Mouse (Mus musculus) lung, embryonic 14.5 days (tissue): ENCODE results near the gene Brdt. TPM values are rescaled to one million over a fixed set of nuclear protein-coding genes. Genes with fewer than 3 reads are reported as not detected.
A peak's percentile ranks its signal among the peaks of the same experiment; 100 is the strongest.

Experiments
- ATAC-seq: fragments of 200-750 bp; cut with Nextera tagmentation; 2 replicates; pipeline ENCODE4 v1.8.0; 2017; ENCODE audit warnings: mild to moderate bottlenecking, moderate TSS enrichment, moderate library complexity; ENCODE audit not compliant: insufficient read depth
- DNase-seq: peaks from one replicate; pipeline ENCODE4 v3.0.0-alpha.2; 2015
- H3K27ac ChIP-seq: fragments of 300-500 bp; sonication (generic); 2 replicates; pipeline ENCODE4 v1.5.1; 2014; ENCODE audit warnings: low read depth, mild to moderate bottlenecking, moderate library complexity
- H3K27me3 ChIP-seq: fragments of 300-500 bp; sonication (generic); 2 replicates; pipeline ENCODE4 v1.6.1; 2014; ENCODE audit warnings: low read length, control low read depth; ENCODE audit not compliant: insufficient read depth
- H3K36me3 ChIP-seq: fragments of 300-500 bp; sonication (generic); 2 replicates; pipeline ENCODE4 v1.6.1; 2014; ENCODE audit warnings: control low read depth; ENCODE audit not compliant: insufficient read depth
- H3K4me1 ChIP-seq: fragments of 300-500 bp; sonication (generic); 2 replicates; pipeline ENCODE4 v1.6.1; 2014; ENCODE audit warnings: antibody characterized with exemption, control low read depth; ENCODE audit not compliant: insufficient read depth
- H3K4me2 ChIP-seq: fragments of 300-500 bp; sonication (generic); 2 replicates; pipeline ENCODE4 v1.6.1; 2014; ENCODE audit warnings: mild to moderate bottlenecking
- H3K4me3 ChIP-seq: fragments of 300-500 bp; sonication (generic); 2 replicates; pipeline ENCODE4 v1.5.1; 2014; ENCODE audit warnings: low read depth, low read length
- H3K9ac ChIP-seq: fragments of 300-500 bp; sonication (generic); 2 replicates; pipeline ENCODE4 v1.6.1; 2014
- H3K9me3 ChIP-seq: fragments of 300-500 bp; sonication (generic); 2 replicates; pipeline ENCODE4 v1.6.1; 2016; ENCODE audit warnings: low read depth, low read length, control low read depth
- CTCF ChIP-seq: IDR thresholded peaks from 2 replicates; pipeline ENCODE4 v1.5.1; 2016; ENCODE audit warnings: antibody characterized with exemption, low read depth
- WGBS: fragments of 180-500 bp; shearing (Covaris S2); extraction: QIAGEN DNeasy Blood & Tissue Kit; methylation state at CpG from one replicate; pipeline ENCODE4 v1.1.7; 2014; 5-methylcytosine and 5-hydroxymethylcytosine counted together
- polyA plus RNA-seq: library from polyadenylated mRNA; unstranded; fragments of >200 nt; fragmentation: Nextera tagmentation; extraction: Ambion mirVana; gene quantifications from 2 replicates; pipeline ENCODE4 v1.2.1, GENCODE M21; 2014

The Brdt gene
- polyA plus RNA-seq, 1 experiment from 2014 or later = 1.4 TPM

DNA sequence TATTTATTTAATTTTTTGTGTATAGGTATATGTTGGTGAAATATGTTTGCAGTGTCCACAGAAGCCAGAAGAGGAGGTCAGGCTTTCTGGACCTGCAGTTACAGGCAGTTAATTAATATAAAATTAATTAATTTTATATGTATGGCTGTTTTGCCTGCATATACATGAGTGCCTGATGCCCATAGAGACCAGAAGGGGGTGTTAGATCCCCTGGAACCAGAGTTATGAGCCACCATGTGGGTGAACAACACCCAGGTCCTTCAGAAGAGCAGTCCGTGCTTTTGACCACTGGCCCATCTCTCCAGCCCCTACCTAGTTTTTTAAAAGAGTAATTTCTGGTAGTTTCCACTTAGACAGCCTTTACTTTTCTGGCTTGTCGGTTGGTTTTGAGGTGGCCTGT lies 81.3 kb downstream of the Brdt start:
- Histone ChIP-seq H3K9ac (no peak overlapping the region), H3K27ac (no peak overlapping the region), H3K27me3 (no peaks in the 10 kb centered on the region), H3K4me1 (no peaks in the 10 kb centered on the region), H3K36me3 (no peaks in the 10 kb centered on the region), H3K4me2 (no peak overlapping the region), H3K4me3 (no peak overlapping the region), H3K9me3 (no peaks in the 10 kb centered on the region)
- no peak for TF ChIP-seq CTCF
- ATAC-seq (no peak), DNase-seq (no peak)
- 78% methylated on average over 2 of the region's 2 CpGs for WGBS

DNA sequence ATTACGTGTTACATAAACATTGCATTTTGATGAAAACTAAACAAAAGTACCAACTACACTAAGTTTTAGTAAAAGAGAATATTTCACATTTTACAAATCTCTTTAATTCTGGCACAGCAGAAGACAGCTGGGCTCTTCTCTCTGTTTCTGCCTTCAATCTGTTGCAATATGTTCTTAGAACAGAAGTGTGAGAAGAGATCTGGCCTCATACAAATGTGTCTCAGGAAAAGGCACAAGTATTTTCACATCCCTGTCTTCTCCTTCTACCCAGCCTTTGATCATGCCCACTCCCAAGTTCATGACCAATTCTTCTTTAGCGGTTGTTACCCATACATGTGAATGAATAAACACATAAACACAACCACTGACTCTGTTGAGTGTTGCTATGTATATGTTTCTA lies 84.1 kb downstream of the Brdt start:
- no peak overlapping the region for H3K9ac ChIP-seq
- H3K4me3 ChIP-seq = no peak overlapping the region
- no peaks in the 10 kb centered on the region for H3K27me3 ChIP-seq
- no peaks in the 10 kb centered on the region for H3K4me1 ChIP-seq
- no peak for DNase-seq
- 59% methylated on average over 2 of the region's 2 CpGs for whole genome bisulfite sequencing
- no peak for ATAC-seq
- no peaks in the 10 kb centered on the region for H3K9me3 ChIP-seq
- TF ChIP-seq CTCF = no peak
- H3K27ac ChIP-seq = no peak overlapping the region
- H3K36me3 ChIP-seq = no peaks in the 10 kb centered on the region
- H3K4me2 ChIP-seq = no peak overlapping the region

DNA sequence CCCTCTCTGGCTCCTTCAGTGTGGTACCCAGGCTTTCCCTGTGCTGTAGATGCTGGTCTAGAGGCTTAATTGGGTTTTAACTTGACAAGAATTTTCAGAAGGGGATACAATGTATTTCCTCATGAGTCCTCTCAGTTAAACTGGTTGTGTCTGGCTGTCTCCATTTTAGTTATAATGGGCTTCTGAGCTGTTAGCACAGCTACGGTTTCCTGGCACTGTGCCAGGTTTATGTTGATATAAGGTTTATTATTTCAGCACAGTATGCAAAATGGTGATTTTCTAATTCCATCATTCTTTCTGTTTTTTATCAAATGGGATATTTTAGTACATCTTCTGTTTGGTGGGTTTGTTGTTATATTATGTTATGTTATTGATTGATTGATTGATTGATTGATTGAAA lies 90.7 kb downstream of the Brdt start:
- 2% methylated on average over 1 of the region's 1 CpGs for WGBS
- Histone ChIP-seq H3K4me3 (no peak overlapping the region), H3K27me3 (no peaks in the 10 kb centered on the region), H3K27ac (no peak overlapping the region), H3K4me2 (no peak overlapping the region), H3K4me1 (no peaks in the 10 kb centered on the region), H3K36me3 (no peaks in the 10 kb centered on the region), H3K9me3 (no peaks in the 10 kb centered on the region), H3K9ac (no peak overlapping the region)
- ATAC-seq = no peak
- peak; percentile 82 for DNase-seq
- no peak for TF ChIP-seq CTCF

DNA sequence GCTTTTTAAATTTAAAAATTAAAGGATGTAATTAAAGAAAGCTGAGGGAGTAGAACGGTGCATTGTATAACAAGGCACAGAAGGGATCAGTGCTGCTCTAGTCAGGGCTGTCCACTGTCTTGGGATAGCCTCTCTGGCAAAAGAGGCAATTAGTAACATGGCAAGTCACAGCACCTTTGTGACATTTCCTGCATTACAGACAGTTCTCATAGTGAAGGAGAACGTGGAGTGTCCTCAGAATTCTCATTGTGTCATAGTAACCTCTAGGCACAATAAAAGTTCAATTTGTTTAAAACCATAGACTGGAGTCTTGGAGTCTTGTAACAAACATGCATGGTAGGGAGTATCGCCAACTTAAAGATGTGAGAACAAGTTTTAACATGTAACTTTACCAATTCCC lies 100.3 kb downstream of the Brdt start, which contains the start of gene Lpcat2b:
Lpcat2b (plus strand) TSS at position 301 of the 400 bp plus-strand sequence.
- Histone ChIP-seq H3K9ac (no peak within 1 kb of the TSS), H3K27me3 (no peaks in the 10 kb centered on the region), H3K4me2 (no peak within 1 kb of the TSS), H3K36me3 (no peaks in the 10 kb centered on the region), H3K4me1 (no peaks in the 10 kb centered on the region), H3K27ac (no peak within 1 kb of the TSS), H3K9me3 (no peaks in the 10 kb centered on the region), H3K4me3 (no peak within 1 kb of the TSS)
- no peak for TF ChIP-seq CTCF
- WGBS = 74% methylated on average over 3 of the region's 3 CpGs
- ATAC-seq (no peak), DNase-seq (no peak)

DNA sequence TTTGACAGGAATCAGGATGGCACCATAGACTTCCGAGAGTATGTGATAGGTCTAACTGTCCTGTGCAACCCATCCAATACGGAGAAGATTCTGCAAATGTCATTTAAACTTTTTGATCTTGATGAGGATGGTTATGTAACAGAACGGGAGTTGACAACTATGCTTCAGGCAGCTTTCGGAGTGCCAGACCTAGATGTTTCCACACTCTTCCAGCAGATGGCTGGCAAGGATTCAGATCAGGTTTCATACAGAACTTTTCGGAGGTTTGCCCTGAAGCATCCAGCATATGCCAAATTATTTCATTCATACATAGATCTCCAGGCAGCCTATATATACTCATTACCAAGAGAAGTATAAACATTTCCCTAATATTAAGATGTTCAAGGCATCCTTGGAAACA lies 103.0 kb downstream of the Brdt start:
- Histone ChIP-seq H3K9me3 (no peaks in the 10 kb centered on the region), H3K4me3 (no peak overlapping the region), H3K27me3 (no peaks in the 10 kb centered on the region), H3K9ac (no peak overlapping the region), H3K4me2 (no peak overlapping the region), H3K27ac (no peak overlapping the region), H3K4me1 (no peaks in the 10 kb centered on the region), H3K36me3 (no peaks in the 10 kb centered on the region)
- DNase-seq (no peak), ATAC-seq (no peak)
- TF ChIP-seq CTCF = no peak
- 76% methylated on average over 5 of the region's 5 CpGs for WGBS

DNA sequence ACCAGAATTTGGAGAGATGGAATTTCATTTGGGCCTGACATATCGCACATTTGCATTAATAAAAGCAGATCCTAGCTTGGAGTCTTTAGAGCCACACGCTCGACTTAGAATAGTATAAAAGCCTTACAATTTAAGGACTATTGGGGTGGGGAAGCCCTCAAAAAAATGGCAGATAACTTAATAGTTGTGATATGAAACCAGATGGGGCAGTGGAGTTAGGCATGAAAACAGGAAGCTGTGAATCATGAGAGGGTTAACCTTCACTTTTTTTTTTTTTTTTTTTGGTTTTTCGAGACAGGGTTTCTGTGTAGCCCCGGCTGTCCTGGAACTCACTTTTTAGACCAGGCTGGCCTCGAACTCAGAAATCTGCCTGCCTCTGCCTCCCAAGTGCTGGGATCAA lies 105.2 kb downstream of the Brdt start:
- TF ChIP-seq CTCF = no peak

More for the DNA sequence above, 105.2 kb downstream of the Brdt start:
- DNase-seq (no peak), ATAC-seq (no peak)
- no peak overlapping the region for H3K27ac ChIP-seq
- H3K9me3 ChIP-seq = no peaks in the 10 kb centered on the region
- H3K36me3 ChIP-seq = no peaks in the 10 kb centered on the region
- H3K9ac ChIP-seq = no peak overlapping the region
- no peak overlapping the region for H3K4me2 ChIP-seq
- no peaks in the 10 kb centered on the region for H3K27me3 ChIP-seq
- WGBS = 83% methylated on average over 6 of the region's 6 CpGs
- H3K4me3 ChIP-seq = no peak overlapping the region
- H3K4me1 ChIP-seq = no peaks in the 10 kb centered on the region

Other genes with a start within 250 kb of the Brdt start
- gene Tgfbr3, start 41.5 kb upstream of the Brdt start, polyA plus RNA-seq = 23.8 and 23.9 TPM in 2 replicates
- 1.6 and 2.2 TPM in 2 replicates for gene Ephx4, start 71.6 kb downstream of the Brdt start, polyA plus RNA-seq
- gene Lpcat2b, start 100.4 kb downstream of the Brdt start, polyA plus RNA-seq = not detected in 2 replicates
- 4.3 and 5.9 TPM in 2 replicates for gene Btbd8, start 106.8 kb downstream of the Brdt start, polyA plus RNA-seq
- gene Gm42669, start 176.5 kb downstream of the Brdt start, polyA plus RNA-seq = 0.41 and 0.43 TPM in 2 replicates
- 0.04 and 0.09 TPM in 2 replicates for gene 1700028K03Rik, start 203.6 kb downstream of the Brdt start, polyA plus RNA-seq